Mouse (Mus musculus): ENCODE data around the gene Fbxw26.
"Not testable (repeated sequence)": the region's sequence is repeated elsewhere in the genome, so short reads cannot be mapped to it uniquely, and the experiment has no call there.

Fbxw26 gene

GRCm38 (mm10) chr9:109745989-109746388 is at the start of gene Fbxw26:
TSS of gene Fbxw26 (minus strand) at chr9:109746089.
- not testable (repeated sequence) for DNase-seq (ENCODE audit: extremely low spot score, low read depth, low spot score)

- DNase-seq (ENCODE audit: extremely low spot score, low read depth, low spot score): no peak
Observed at GRCm38 (mm10) chr9:109795221-109795620, 49.3 kb upstream of the Fbxw26 start.

- DNase-seq (ENCODE audit: extremely low spot score, low read depth, low spot score): not testable (repeated sequence)
Observed at GRCm38 (mm10) chr9:109790570-109790969, 44.7 kb upstream of the Fbxw26 start, which contains the start of gene Fbxw27. TSS of gene Fbxw27 (minus strand) at chr9:109790670.

DNA sequence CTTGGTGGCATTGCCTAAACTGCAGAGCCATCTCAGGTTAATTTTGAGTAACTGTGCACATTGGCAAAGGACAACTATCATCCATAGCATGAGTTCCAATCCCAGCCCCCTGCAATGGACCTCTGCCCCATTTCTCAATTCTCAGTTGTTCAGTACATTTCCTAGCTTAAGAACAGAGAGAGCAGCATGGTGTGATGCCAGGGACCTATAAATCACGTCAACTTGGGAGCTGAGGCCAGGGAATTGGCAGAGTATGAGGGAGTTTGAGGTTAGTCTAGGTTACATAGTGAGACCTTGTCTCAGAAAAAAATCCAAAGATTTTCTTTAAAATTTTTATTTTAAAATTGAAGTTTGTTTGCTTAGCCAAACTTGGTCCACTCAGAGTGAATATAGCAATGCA is 21.0 kb upstream of the Fbxw26 start:
- not testable (repeated sequence) for DNase-seq (ENCODE audit: extremely low spot score, low read depth, low spot score)

DNA sequence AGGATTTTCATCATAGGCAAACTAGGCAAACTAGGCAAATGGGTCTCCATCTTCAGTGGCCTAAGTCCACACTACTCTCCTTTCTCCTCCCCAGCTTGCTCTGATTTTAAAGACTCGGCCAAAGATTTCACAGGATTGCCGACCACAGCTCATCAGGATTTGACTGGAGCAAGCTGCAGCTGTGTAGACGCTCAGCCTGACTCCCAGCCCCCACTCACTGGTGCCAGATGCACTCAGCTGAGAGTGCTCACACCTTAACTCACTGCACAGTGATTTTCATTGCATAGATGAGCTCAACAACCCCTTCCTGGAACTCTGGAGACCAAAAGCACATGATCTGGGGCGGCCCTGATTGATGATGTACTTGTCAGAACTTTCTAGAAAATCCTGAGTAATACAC is 43.3 kb downstream of the Fbxw26 start, which contains the start of gene Fbxw18:
Gene Fbxw18 (minus strand): TSS at position 101 of the 400 bp plus-strand sequence.
- not testable (repeated sequence) for DNase-seq (ENCODE audit: extremely low spot score, low read depth, low spot score)

- DNase-seq (ENCODE audit: extremely low spot score, low read depth, low spot score): no peak
Observed at GRCm38 (mm10) chr9:109685299-109685698, 60.6 kb downstream of the Fbxw26 start.

Measured in hindlimb bud, embryonic 11.5 days (tissue).